Mouse (Mus musculus) stomach, embryonic 15.5 days (tissue): ENCODE measurements around the gene Gpr19. TPM values are rescaled to one million over a fixed set of nuclear protein-coding genes. Genes with fewer than 3 reads are reported as not detected.

Experiments used
- ATAC-seq: fragments of 200-750 bp; cut with Nextera tagmentation; 2 replicates; pipeline ENCODE4 v1.8.0; 2017; ENCODE audit warnings: low read depth, moderate number of reproducible peaks, moderate TSS enrichment; ENCODE audit not compliant: insufficient read depth, low FRiP score
- H3K27ac ChIP-seq: fragments of 300-500 bp; sonication (generic); 2 replicates; pipeline ENCODE4 v1.5.1; 2015; ENCODE audit warnings: mild to moderate bottlenecking, inconsistent platforms
- H3K27me3 ChIP-seq: fragments of 300-500 bp; sonication (generic); replicated peaks from 2 replicates; pipeline ENCODE4 v1.6.1; 2015; ENCODE audit warnings: inconsistent platforms
- H3K36me3 ChIP-seq: fragments of 300-500 bp; sonication (generic); 2 replicates; pipeline ENCODE4 v1.6.1; 2015; ENCODE audit warnings: inconsistent platforms
- H3K4me1 ChIP-seq: fragments of 300-500 bp; sonication (generic); 2 replicates; pipeline ENCODE4 v1.6.1; 2015; ENCODE audit warnings: inconsistent platforms
- H3K4me2 ChIP-seq: fragments of 300-500 bp; sonication (generic); 2 replicates; pipeline ENCODE4 v1.6.1; 2015; ENCODE audit warnings: mild to moderate bottlenecking, inconsistent platforms
- H3K4me3 ChIP-seq: fragments of 300-500 bp; sonication (generic); replicated peaks from 2 replicates; pipeline ENCODE4 v1.5.1; 2015; ENCODE audit warnings: inconsistent platforms
- H3K9ac ChIP-seq: fragments of 300-500 bp; sonication (generic); 2 replicates; pipeline ENCODE4 v1.6.1; 2015; ENCODE audit warnings: inconsistent platforms
- H3K9me3 ChIP-seq: fragments of 300-500 bp; sonication (generic); 2 replicates; pipeline ENCODE4 v1.6.1; 2016; ENCODE audit warnings: inconsistent platforms
- WGBS: fragments of 180-500 bp; shearing (Covaris S2); methylation state at CpG from one replicate; pipeline ENCODE4 v1.1.7; 2015; 5-methylcytosine and 5-hydroxymethylcytosine counted together
- polyA plus RNA-seq: library from polyadenylated mRNA; unstranded; fragments of >200 nt; fragmentation: Nextera tagmentation; extraction: Ambion mirVana; gene quantifications from 2 replicates; pipeline ENCODE4 v1.2.1, GENCODE M21; 2015

Gpr19 gene
- polyA plus RNA-seq, 1 experiment from 2014 or later: 9.8 TPM

DNA sequence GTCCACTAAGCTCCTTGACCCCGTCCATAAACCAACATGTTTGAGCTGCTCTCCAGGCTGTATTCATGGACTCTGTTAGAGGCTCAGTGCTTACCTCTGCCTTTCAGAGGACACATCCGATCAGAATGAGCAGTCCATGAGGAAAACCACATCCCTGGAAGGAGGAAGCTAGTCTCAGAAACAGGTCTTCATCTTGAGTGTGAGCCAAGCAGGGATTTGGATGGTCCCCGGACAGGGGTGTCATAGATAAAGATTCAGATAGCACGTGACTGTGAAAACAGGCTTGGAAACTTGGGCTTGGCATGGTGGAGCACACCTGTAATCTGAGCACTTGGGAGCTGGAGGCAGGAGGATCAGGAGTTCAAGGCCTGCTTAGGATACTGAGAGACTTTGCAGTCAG lies 31.5 kb upstream of the Gpr19 start:
- Histone ChIP-seq H3K4me2 (peak overlapping the region; percentile 88), H3K27ac (no peak overlapping the region), H3K4me3 (peak overlapping the region; percentile 57), H3K27me3 (no peaks in the 10 kb centered on the region), H3K4me1 (peaks cover 12% of the 10 kb centered on the region), H3K9me3 (no peaks in the 10 kb centered on the region), H3K9ac (no peak overlapping the region), H3K36me3 (no peaks in the 10 kb centered on the region)
- 42% methylated on average over 4 of the region's 4 CpGs for WGBS
- no peak for ATAC-seq

GRCm38 (mm10) chr6:134928889-134929310 lies 30.5 kb upstream of the Gpr19 start:
- H3K36me3 ChIP-seq: no peaks in the 10 kb centered on the region
- H3K4me2 ChIP-seq: peak overlapping the region; percentile 88
- peak overlapping the region; percentile 57 for H3K4me3 ChIP-seq
- no peaks in the 10 kb centered on the region for H3K9me3 ChIP-seq
- H3K27me3 ChIP-seq: no peaks in the 10 kb centered on the region
- WGBS: 0% methylated on average over 12 of the region's 15 CpGs
- peak overlapping the region; percentile 42; the same call in 1 of the 2 replicates for H3K9ac ChIP-seq
- H3K27ac ChIP-seq: peak overlapping the region; percentile 100
- H3K4me1 ChIP-seq: peaks cover 12% of the 10 kb centered on the region
- peak; percentile 40; the same call in 1 of the 2 replicates for ATAC-seq

DNA sequence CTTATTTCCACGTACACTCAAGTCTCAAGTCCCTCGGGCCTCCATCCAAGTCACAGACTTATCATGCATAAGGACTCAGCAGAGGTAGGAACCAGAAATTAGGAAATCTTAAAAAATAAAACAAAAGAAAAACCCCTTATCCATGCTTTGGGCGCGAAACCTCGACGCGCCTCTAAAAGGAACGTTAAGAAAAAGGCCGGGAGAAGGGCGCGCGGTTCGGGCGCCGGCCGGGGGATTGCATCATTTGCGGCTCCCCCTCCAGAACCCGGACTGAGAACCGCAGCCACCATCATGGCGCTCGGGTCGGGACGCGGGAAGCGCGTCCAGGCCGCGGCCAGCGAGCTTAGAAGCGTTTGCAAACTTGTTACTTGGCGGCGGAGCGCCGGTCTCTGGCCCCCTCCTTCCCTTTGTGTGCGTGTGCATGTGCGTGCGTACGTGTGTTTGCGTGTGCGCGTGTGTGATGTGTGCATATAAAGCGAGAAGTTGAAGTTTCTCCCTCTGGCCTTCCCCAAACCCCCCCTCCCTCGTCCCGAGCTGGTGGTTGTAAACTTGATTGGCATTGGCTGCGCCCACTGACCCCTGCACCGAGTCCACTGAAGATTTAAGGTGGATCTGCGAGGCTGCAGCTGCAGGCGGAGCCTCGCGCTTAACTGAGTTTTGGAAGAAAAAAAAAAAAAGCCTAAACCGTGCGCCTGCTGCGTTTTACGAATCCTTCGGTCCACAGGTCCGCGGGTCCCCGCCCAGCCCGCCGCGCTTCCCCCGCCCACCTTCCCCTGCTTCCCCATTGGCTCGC lies 29.9 kb upstream of the Gpr19 start:
- ATAC-seq: peak; percentile 89
- WGBS: under 1% methylated on average over 63 of the region's 63 CpGs
- Histone ChIP-seq H3K9me3 (no peaks in the 10 kb centered on the region), H3K4me3 (peak overlapping the region; percentile 57), H3K9ac (peak overlapping the region; percentile 69), H3K27me3 (no peaks in the 10 kb centered on the region), H3K4me1 (peaks cover 14% of the 10 kb centered on the region), H3K36me3 (no peaks in the 10 kb centered on the region), H3K27ac (peak overlapping the region; percentile 100), H3K4me2 (peak overlapping the region; percentile 88)

GRCm38 (mm10) chr6:134927595-134928095 lies 29.3 kb upstream of the Gpr19 start:
- H3K9ac ChIP-seq: peak overlapping the region; percentile 69
- ATAC-seq: no peak
- under 1% methylated on average over 13 of the region's 13 CpGs for WGBS
- H3K9me3 ChIP-seq: no peaks in the 10 kb centered on the region
- H3K4me3 ChIP-seq: peak overlapping the region; percentile 57
- H3K4me2 ChIP-seq: peak overlapping the region; percentile 88
- H3K27me3 ChIP-seq: no peaks in the 10 kb centered on the region
- peaks cover 15% of the 10 kb centered on the region for H3K4me1 ChIP-seq
- no peaks in the 10 kb centered on the region for H3K36me3 ChIP-seq
- H3K27ac ChIP-seq: peak overlapping the region; percentile 100

GRCm38 (mm10) chr6:134926803-134927594 lies 28.6 kb upstream of the Gpr19 start:
- no peaks in the 10 kb centered on the region for H3K9me3 ChIP-seq
- no peaks in the 10 kb centered on the region for H3K36me3 ChIP-seq
- H3K27ac ChIP-seq: peak overlapping the region; percentile 100
- peak; percentile 9; the same call in 1 of the 2 replicates for ATAC-seq
- H3K4me2 ChIP-seq: peak overlapping the region; percentile 88
- peak overlapping the region; percentile 69 for H3K9ac ChIP-seq
- H3K4me3 ChIP-seq: peak overlapping the region; percentile 57
- peaks cover 21% of the 10 kb centered on the region for H3K4me1 ChIP-seq
- WGBS: 2% methylated on average over 63 of the region's 63 CpGs
- H3K27me3 ChIP-seq: no peaks in the 10 kb centered on the region

DNA sequence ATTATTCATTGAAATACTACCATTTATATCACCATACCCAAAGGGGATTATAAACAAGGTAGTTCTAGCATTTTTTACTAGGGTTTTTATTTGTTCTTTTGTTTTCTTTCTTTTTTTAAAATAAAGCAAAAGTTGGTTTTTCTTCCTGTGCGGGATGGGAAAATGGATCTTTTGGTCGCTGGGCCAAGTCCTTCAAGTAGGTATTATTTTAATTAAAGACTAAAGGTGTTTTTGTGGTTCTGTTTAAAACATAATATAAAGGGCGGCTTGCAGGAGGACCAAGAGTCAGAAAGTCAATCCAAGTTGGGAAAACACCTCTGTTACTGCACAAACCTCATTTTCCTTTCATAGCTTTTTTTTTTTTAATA lies 27.9 kb upstream of the Gpr19 start:
- Histone ChIP-seq H3K27ac (peak overlapping the region; percentile 100), H3K4me1 (peaks cover 24% of the 10 kb centered on the region), H3K9ac (peak overlapping the region; percentile 69; the same call in 1 of the 2 replicates), H3K9me3 (no peaks in the 10 kb centered on the region), H3K4me3 (peak overlapping the region; percentile 57), H3K36me3 (no peaks in the 10 kb centered on the region), H3K27me3 (no peaks in the 10 kb centered on the region), H3K4me2 (peak overlapping the region; percentile 88)
- 53% methylated on average over 3 of the region's 3 CpGs for WGBS
- ATAC-seq: no peak

- H3K9ac ChIP-seq: no peak overlapping the region
- H3K4me2 ChIP-seq: peak overlapping the region; percentile 10; the same call in 1 of the 2 replicates
- no peaks in the 10 kb centered on the region for H3K36me3 ChIP-seq
- 70% methylated on average over 4 of the region's 4 CpGs for WGBS
- H3K9me3 ChIP-seq: no peaks in the 10 kb centered on the region
- no peak overlapping the region for H3K4me3 ChIP-seq
- ATAC-seq: no peak
- H3K27ac ChIP-seq: no peak overlapping the region
- no peaks in the 10 kb centered on the region for H3K27me3 ChIP-seq
- peaks cover 18% of the 10 kb centered on the region for H3K4me1 ChIP-seq
These were observed 27.4 kb upstream of the Gpr19 start for GRCm38 (mm10) chr6:134925673-134926337.

GRCm38 (mm10) chr6:134924262-134924661 lies 25.9 kb upstream of the Gpr19 start:
- 66% methylated on average over 3 of the region's 3 CpGs for WGBS
- Histone ChIP-seq H3K4me1 (peaks cover 16% of the 10 kb centered on the region), H3K36me3 (no peaks in the 10 kb centered on the region), H3K4me2 (no peak overlapping the region), H3K4me3 (no peak overlapping the region), H3K9ac (no peak overlapping the region), H3K27ac (no peak overlapping the region), H3K27me3 (no peaks in the 10 kb centered on the region), H3K9me3 (no peaks in the 10 kb centered on the region)
- ATAC-seq: no peak

DNA sequence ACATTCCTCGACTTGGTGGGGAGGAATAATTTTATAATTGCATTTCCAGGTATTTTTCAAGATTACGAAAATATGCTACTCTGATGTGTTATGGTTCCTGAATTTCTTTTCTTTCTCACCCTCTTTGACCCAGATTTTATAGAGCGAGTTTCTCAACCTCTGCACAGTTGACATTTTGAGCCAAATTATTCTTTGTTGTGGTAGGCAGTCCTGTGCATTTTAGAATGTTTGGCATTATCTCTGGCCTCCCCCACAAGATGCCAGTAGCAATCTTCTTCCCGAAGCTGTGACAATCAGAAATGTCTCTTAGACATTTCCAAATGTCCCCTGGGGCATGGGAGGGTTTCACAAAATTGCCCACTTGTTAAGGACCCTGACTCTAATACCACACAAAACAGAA lies 25.3 kb upstream of the Gpr19 start:
- Histone ChIP-seq H3K27ac (no peak overlapping the region), H3K9ac (no peak overlapping the region), H3K4me3 (no peak overlapping the region), H3K4me1 (peaks cover 17% of the 10 kb centered on the region), H3K36me3 (no peaks in the 10 kb centered on the region), H3K27me3 (no peaks in the 10 kb centered on the region), H3K4me2 (peak overlapping the region; percentile 27; the same call in 1 of the 2 replicates), H3K9me3 (no peaks in the 10 kb centered on the region)
- no peak for ATAC-seq
- WGBS: 74% methylated on average over 4 of the region's 4 CpGs

GRCm38 (mm10) chr6:134922511-134923195 lies 24.3 kb upstream of the Gpr19 start:
- H3K27ac ChIP-seq: 0 out of 2 replicates have a peak overlapping the region, but pooled peaks have one; percentile 3
- 51% methylated on average over 9 of the region's 9 CpGs for WGBS
- no peaks in the 10 kb centered on the region for H3K36me3 ChIP-seq
- peaks cover 17% of the 10 kb centered on the region for H3K4me1 ChIP-seq
- H3K27me3 ChIP-seq: no peaks in the 10 kb centered on the region
- no peak for ATAC-seq
- H3K9me3 ChIP-seq: no peaks in the 10 kb centered on the region
- peak overlapping the region; percentile 67 for H3K4me3 ChIP-seq
- H3K9ac ChIP-seq: no peak overlapping the region
- H3K4me2 ChIP-seq: peak overlapping the region; percentile 91
